Mouse (Mus musculus) intestine, embryonic 16.5 days (tissue): ENCODE measurements around the gene Gm34653. TPM values are rescaled to one million over a fixed set of nuclear protein-coding genes. Genes with fewer than 3 reads are reported as not detected.
"Not testable (repeated sequence)": the region's sequence is repeated elsewhere in the genome, so short reads cannot be mapped to it uniquely, and the experiment has no call there.

Experiments used
- ATAC-seq: fragments of 200-750 bp; cut with Nextera tagmentation; 2 replicates; pipeline ENCODE4 v1.8.0; 2017; ENCODE audit warnings: moderate TSS enrichment, moderate library complexity
- H3K27ac ChIP-seq: fragments of 300-500 bp; sonication (generic); 2 replicates; pipeline ENCODE4 v1.5.1; 2014; ENCODE audit warnings: mild to moderate bottlenecking, low read length
- H3K27me3 ChIP-seq: fragments of 300-500 bp; sonication (generic); replicated peaks from 2 replicates; pipeline ENCODE4 v1.6.1; 2014; ENCODE audit warnings: low read length, control low read depth, mixed read lengths; ENCODE audit not compliant: control insufficient read depth, insufficient read depth
- H3K36me3 ChIP-seq: fragments of 300-500 bp; sonication (generic); 2 replicates; pipeline ENCODE4 v1.6.1; 2014; ENCODE audit warnings: low read length, control low read depth; ENCODE audit not compliant: control insufficient read depth, insufficient read depth
- H3K4me1 ChIP-seq: fragments of 300-500 bp; sonication (generic); 2 replicates; pipeline ENCODE4 v1.6.1; 2014; ENCODE audit warnings: low read length, control low read depth, mixed read lengths; ENCODE audit not compliant: control insufficient read depth, insufficient read depth
- H3K4me2 ChIP-seq: fragments of 300-500 bp; sonication (generic); 2 replicates; pipeline ENCODE4 v1.6.1; 2014; ENCODE audit warnings: low read depth, low read length, control low read depth
- H3K4me3 ChIP-seq: fragments of 300-500 bp; sonication (generic); 2 replicates; pipeline ENCODE4 v1.5.1; 2014; ENCODE audit warnings: mild to moderate bottlenecking, low read length
- H3K9ac ChIP-seq: fragments of 300-500 bp; sonication (generic); 2 replicates; pipeline ENCODE4 v1.6.1; 2014; ENCODE audit warnings: low read depth, low read length
- H3K9me3 ChIP-seq: fragments of 300-500 bp; sonication (generic); 2 replicates; pipeline ENCODE4 v1.6.1; 2016; ENCODE audit warnings: low read length, control low read depth; ENCODE audit not compliant: control insufficient read depth
- WGBS: fragments of 180-500 bp; shearing (Covaris S2); extraction: QIAGEN DNeasy Blood & Tissue Kit; methylation state at CpG from one replicate; pipeline ENCODE4 v1.1.7; 2014; 5-methylcytosine and 5-hydroxymethylcytosine counted together
- polyA plus RNA-seq: library from polyadenylated mRNA; unstranded; fragments of >200 nt; fragmentation: Nextera tagmentation; extraction: Ambion mirVana; gene quantifications from 2 replicates; pipeline ENCODE4 v1.2.1, GENCODE M21; 2015

The Gm34653 gene
- polyA plus RNA-seq, 1 experiment from 2014 or later, result not detected

DNA sequence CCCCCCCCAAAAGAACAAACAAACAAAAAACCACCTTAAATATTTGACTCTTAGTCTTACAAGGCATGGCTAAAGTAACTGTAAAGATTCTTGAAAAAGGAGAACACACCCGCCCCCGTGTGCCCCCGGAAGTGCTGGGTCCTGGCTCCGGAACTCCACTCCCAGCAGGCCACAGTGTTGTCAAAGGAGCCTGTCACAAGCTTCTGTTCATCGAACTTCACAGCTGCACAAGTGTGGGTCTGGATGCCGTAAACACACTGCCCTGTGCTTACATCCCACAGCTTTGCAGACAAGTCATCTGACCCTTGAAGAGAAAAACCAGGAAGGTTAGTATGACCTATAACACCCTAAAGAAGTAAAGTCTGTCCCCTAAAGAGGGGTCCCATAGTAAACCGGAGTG, 20.1 kb upstream of the Gm34653 start:
- peaks cover 5% of the 10 kb centered on the region; the same call in 1 of the 2 replicates for H3K36me3 ChIP-seq
- no peak overlapping the region for H3K4me2 ChIP-seq
- no peaks in the 10 kb centered on the region for H3K9me3 ChIP-seq
- no peak for ATAC-seq
- no peak overlapping the region for H3K27ac ChIP-seq
- H3K9ac ChIP-seq, result no peak overlapping the region
- no peak overlapping the region for H3K4me3 ChIP-seq
- H3K27me3 ChIP-seq, result no peaks in the 10 kb centered on the region
- 86% methylated on average over 7 of the region's 7 CpGs for WGBS
- no peaks in the 10 kb centered on the region for H3K4me1 ChIP-seq

- H3K4me1 ChIP-seq, H3K9ac ChIP-seq, H3K27me3 ChIP-seq, ATAC-seq, H3K4me2 ChIP-seq, H3K27ac ChIP-seq, H3K4me3 ChIP-seq, H3K9me3 ChIP-seq: not testable (repeated sequence)
- 98% methylated on average over 2 of the region's 2 CpGs for WGBS
- H3K36me3 ChIP-seq, result peaks cover 10% of the 10 kb centered on the region; the same call in 1 of the 2 replicates
These were observed 16.9 kb upstream of the Gm34653 start for GRCm38 (mm10) chr2:34815893-34816292.

GRCm38 (mm10) chr2:34818492-34818891, 14.3 kb upstream of the Gm34653 start:
- no peak overlapping the region for H3K9ac ChIP-seq
- no peaks in the 10 kb centered on the region for H3K27me3 ChIP-seq
- 0 out of 2 replicates have a peak, but pooled peaks cover 9% of the 10 kb centered on the region for H3K36me3 ChIP-seq
- H3K27ac ChIP-seq, result no peak overlapping the region
- H3K4me1 ChIP-seq, result no peaks in the 10 kb centered on the region
- WGBS, result 89% methylated on average over 2 of the region's 2 CpGs
- H3K4me2 ChIP-seq, result no peak overlapping the region
- H3K9me3 ChIP-seq, result no peaks in the 10 kb centered on the region
- H3K4me3 ChIP-seq, result no peak overlapping the region
- no peak for ATAC-seq

- Histone ChIP-seq H3K9me3 (no peaks in the 10 kb centered on the region), H3K4me1 (peaks cover 10% of the 10 kb centered on the region; the same call in 1 of the 2 replicates), H3K27ac (peak within 1 kb of the TSS; percentile 87), H3K4me2 (peak within 1 kb of the TSS; percentile 86), H3K4me3 (peak within 1 kb of the TSS; percentile 99), H3K9ac (peak within 1 kb of the TSS; percentile 99), H3K36me3 (0 out of 2 replicates have a peak, but pooled peaks cover 4% of the 10 kb centered on the region), H3K27me3 (no peaks in the 10 kb centered on the region)
- ATAC-seq, result peak; percentile 98
- under 1% methylated on average over 57 of the region's 57 CpGs for WGBS
These were observed 6.9 kb upstream of the Gm34653 start, which contains the start of gene Fbxw2 for GRCm38 (mm10) chr2:34825827-34826459. Fbxw2 (minus strand) TSS chr2:34826311.

- ATAC-seq, result peak; percentile 54
- Histone ChIP-seq H3K9ac (peak overlapping the region; percentile 99), H3K27ac (peak overlapping the region; percentile 87), H3K27me3 (no peaks in the 10 kb centered on the region), H3K4me3 (peak overlapping the region; percentile 99), H3K9me3 (no peaks in the 10 kb centered on the region), H3K36me3 (0 out of 2 replicates have a peak, but pooled peaks cover 4% of the 10 kb centered on the region), H3K4me1 (peaks cover 10% of the 10 kb centered on the region; the same call in 1 of the 2 replicates), H3K4me2 (peak overlapping the region; percentile 86)
- WGBS, result 32% methylated on average over 20 of the region's 21 CpGs
These were observed 6.2 kb upstream of the Gm34653 start for GRCm38 (mm10) chr2:34826460-34827231.

GRCm38 (mm10) chr2:34827591-34827990, 5.2 kb upstream of the Gm34653 start:
- no peaks in the 10 kb centered on the region for H3K9me3 ChIP-seq
- H3K4me2 ChIP-seq, result no peak overlapping the region
- H3K4me1 ChIP-seq, result peaks cover 10% of the 10 kb centered on the region; the same call in 1 of the 2 replicates
- no peak overlapping the region for H3K4me3 ChIP-seq
- H3K27me3 ChIP-seq, result no peaks in the 10 kb centered on the region
- H3K36me3 ChIP-seq, result 0 out of 2 replicates have a peak, but pooled peaks cover 2% of the 10 kb centered on the region
- H3K9ac ChIP-seq, result no peak overlapping the region
- 79% methylated on average over 4 of the region's 4 CpGs for WGBS
- H3K27ac ChIP-seq, result no peak overlapping the region
- ATAC-seq, result no peak

GRCm38 (mm10) chr2:34828026-34828425, 4.8 kb upstream of the Gm34653 start:
- Histone ChIP-seq H3K9ac (no peak overlapping the region), H3K4me2 (no peak overlapping the region), H3K4me1 (peaks cover 10% of the 10 kb centered on the region; the same call in 1 of the 2 replicates), H3K27ac (no peak overlapping the region), H3K4me3 (no peak overlapping the region), H3K27me3 (no peaks in the 10 kb centered on the region), H3K36me3 (no peaks in the 10 kb centered on the region), H3K9me3 (no peaks in the 10 kb centered on the region)
- peak; percentile 45 for ATAC-seq
- 71% methylated on average over 1 of the region's 1 CpGs for WGBS

GRCm38 (mm10) chr2:34830066-34830465, 2.7 kb upstream of the Gm34653 start:
- not testable (repeated sequence) for H3K4me1 ChIP-seq, H3K4me2 ChIP-seq, H3K9me3 ChIP-seq, ATAC-seq, H3K9ac ChIP-seq, H3K27ac ChIP-seq, H3K4me3 ChIP-seq, H3K27me3 ChIP-seq, H3K36me3 ChIP-seq
- WGBS, result 95% methylated on average over 17 of the region's 17 CpGs

- H3K9ac ChIP-seq, result no peak overlapping the region
- H3K27ac ChIP-seq, result no peak overlapping the region
- H3K4me1 ChIP-seq, result no peaks in the 10 kb centered on the region
- H3K36me3 ChIP-seq, result no peaks in the 10 kb centered on the region
- H3K4me3 ChIP-seq, result no peak overlapping the region
- 89% methylated on average over 17 of the region's 17 CpGs for WGBS
- no peak for ATAC-seq
- no peak overlapping the region for H3K4me2 ChIP-seq
- no peaks in the 10 kb centered on the region for H3K9me3 ChIP-seq
- no peaks in the 10 kb centered on the region for H3K27me3 ChIP-seq
These were observed 817 bp downstream of the Gm34653 start for GRCm38 (mm10) chr2:34833624-34834023.
